Mouse (Mus musculus): Measurements from ENCODE around the gene Taf12.

The Taf12 gene

DNA sequence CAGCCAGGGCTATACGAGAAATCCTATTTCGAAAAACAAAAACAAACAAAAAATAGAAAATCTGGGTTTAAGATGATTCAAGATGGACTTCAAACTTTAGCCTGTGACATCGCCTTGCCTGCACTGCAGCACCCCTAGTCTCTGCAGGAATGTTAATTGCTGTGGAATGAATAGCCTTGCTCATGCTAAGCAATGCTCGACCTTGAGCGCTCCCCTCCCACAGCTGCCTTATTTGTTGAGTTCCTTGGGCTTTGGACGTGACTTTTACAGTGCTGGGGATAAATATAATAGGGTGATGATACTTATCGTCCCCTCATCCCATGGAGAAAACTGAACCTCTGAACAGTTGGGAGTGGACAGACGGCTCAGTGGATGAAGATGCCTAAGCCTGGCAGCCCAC, 41.5 kb downstream of the Taf12 start:
- DNase-seq = peak; percentile 58

DNA sequence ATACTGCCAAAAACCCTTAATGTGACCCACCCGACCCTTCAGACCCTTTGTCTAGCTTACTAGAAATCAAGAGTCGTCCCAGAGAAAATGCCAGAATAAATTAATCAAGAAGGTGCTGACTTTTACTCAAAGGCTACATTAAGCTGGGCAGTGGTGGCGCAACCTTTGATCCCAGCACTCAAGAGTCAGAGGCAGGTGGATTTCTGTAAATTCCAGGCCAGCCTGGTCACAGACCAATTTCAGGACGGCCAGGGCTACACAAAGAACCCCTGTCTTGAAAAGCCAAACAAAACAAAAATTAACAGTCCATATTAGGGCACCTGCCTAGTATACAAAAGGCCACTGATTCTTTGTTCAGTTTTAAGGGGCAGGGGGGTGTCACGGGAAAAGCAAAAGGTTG, 52.3 kb downstream of the Taf12 start:
- no peak for DNase-seq

DNA sequence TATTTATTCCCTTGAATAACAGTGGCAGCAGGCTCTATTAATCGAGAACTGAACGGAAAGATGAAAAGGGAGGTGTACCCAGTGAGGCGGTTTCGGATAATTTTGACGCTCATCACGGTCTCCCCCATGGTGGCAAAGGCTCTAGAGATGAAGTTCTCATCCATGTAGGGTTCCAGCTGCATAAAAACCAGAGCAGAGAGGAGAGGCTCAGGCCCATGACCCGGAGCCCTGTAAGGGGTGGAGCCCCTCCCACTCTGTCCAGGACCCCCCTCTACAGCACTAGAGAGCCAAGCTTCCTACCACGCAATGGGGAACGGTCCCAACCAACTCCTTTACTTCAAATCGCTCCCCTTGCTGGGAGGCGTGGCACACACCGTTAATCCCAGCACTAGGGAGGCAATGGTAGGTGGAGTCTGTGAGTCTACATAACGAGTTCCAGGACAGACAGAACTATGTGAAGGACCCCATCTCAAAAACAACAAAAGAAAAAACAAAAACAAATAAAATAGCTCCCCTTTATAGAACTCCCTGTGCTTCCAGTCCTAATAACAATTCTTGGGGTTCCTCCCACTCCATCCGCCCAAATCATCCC, 54.3 kb downstream of the Taf12 start:
- DNase-seq = no peak

DNA sequence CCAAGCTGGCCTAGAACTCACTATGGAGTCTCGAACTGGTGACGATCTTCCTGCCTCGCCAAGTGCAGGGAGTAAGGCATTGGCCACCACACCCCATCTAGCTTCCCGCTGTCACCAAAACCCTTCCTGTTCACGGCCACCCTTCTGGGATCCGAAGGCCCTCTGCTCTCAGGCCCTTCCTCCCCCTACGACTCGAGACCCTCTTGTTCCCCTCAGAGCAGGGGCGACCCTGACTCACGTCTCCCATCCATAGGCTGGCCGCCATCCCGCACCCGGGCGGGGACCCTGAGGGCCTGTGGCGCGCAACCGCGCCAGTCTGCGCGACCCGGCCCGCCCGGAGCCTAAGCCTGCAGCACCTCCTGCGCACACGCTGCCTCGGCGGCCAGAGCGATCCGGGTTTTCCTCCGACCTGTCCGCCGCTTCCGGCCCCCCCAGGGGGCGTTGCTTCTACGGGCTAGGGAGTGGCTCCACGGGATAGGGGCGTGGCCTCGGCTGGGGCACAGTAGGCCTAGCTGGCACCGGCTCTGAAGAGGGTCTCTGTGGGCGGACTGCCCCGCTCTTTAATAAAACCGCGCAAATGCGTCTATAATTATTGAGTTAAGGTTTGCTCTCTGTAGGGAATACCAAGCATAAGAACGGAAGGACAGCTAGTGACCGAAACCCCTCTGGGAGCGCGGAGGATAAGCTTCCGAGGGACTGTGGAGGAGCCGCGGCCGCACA, 55.1 kb downstream of the Taf12 start, which contains the start of gene Trnau1ap:
Gene Trnau1ap (minus strand): TSS at position 424 of the 720 bp plus-strand sequence.
- DNase-seq = peak; percentile 86

DNA sequence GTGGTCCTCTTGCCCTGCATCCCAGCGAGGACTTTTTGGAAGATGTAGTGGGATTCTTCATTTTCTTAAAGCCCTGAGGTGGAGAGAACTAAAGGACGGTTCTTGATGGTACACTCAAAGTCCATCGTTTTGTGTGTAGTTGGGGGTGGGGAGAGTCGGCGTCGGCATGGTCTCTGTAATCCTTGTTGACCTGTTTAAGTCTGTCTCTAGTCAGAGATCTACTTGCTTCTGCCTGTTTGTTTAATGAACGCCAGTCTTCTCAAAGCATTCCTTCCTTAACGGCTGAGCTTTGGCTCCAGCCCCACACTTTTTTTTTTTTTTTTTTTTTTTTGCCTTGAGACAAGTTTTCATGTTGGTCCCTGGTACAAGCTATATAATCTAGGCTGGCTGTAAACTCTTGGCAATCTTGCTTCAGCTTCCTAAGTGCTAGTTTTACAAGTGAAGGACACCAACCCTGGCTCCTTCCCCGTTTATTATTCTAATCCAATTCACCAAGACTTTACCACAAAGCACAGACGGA, 55.7 kb downstream of the Taf12 start:
- no peak for DNase-seq

DNA sequence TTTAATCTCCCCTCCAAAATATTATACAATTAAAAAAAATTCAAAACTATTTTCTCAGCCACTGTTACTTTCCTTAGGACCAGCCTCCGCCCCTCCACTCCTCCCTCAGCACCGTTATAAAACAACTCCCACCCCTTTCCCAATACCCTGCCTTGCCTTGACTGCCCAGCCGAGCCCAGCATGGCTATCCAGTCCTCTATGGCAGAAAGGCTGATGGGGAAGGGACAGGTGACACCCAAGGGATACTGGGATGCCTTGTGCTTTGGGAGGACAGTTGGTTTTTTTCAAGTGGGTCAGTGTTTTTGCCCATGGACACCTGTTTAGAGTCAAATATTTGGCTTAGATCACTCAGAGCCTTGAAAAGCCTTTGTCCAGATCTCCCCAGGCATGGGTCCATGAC, 57.8 kb downstream of the Taf12 start:
- DNase-seq = no peak

DNA sequence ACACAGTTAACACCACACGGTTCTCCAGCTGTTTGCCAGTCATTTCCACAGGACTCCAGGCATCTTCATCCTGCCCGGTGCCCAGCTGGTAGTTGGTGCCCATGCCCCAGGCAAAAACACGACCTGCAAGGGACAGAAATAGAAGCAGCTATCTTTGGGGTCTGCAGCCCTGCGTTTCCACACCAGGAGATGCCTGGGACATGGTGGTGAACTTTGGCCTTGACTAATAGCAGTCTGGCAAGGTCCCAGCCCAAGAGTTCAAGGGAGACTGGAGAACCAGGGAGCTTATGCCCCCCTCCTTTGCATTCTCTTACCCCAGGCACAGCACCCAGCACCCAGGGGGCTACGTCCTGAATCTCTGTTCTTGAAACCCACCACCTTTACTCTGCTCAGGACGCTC, 58.7 kb downstream of the Taf12 start:
- peak; percentile 39 for DNase-seq

DNA sequence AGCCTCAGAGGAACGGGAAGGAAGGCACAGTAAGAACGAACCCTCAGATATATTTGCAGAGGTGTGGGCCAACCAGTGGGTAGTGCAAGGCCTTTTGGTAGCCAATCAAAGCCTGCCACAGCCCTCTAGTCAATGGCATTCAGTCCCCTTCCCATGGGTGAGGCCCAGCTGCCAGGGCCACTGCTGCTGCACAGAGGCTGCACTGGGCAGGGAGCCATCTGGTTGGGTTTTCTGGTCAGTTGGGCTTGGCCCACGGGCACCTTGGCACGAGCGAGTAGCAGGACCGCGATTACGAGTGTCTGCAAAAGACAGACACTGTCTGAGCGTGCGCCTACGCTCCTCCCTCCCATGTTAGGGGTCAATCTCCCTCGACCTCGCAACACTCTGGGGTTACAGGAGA, 64.8 kb downstream of the Taf12 start:
- DNase-seq = peak; percentile 84

DNA sequence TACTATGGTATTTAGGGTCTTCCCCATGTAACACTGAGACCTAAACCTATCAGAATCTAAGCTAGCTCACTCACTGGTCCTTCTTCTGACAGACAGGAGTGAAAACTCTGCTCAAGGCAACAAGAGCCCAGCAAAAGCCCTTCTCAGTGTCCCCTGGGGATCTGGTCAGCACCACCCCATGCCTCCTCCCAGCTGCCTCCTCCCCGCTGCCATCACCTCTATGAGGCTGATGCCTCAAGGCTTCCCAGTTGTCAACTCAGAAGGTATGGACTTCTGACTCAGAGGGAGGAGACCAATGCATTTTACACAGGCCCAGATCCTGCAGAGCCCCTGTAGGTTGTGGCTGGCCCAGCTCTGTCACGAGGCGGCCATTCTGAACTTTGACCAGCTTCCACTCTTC, 67.3 kb downstream of the Taf12 start:
- DNase-seq = no peak

DNA sequence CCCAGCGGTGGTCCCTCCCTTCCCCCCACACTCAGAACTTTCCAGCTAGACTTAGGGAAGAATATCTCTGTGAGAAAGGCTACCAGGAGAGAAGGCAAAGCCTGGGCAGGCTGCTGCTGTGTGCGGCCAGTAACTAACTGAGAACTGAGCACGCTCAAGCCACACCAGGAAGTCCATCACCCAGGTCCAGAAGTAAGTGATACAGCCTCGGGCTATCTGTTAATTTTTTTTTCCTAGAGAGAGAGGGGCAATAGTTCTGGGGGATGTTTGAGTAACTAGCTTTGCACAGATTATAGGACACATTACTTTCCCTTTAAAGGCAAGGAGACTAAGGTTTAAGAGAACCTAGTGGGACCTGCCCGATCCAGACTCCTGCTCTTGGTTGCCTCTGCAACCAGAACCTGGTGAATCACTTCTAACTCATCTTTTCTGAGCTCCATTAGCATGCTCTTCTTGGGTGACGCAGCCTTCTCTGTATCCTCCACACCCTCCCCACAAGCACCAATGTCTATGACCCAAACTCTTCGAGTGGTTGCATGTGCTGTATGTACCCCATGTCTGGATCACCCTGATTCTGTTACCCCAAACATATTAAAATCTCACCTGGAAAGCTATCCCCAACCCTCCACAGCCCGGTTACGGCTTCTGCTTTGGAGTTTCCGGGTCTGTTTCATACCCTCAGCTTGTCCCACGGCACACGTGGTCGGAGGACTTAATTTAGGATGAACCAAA, 70.4 kb downstream of the Taf12 start:
- DNase-seq = no peak
